Mouse (Mus musculus) kidney, adult 2 months (tissue): ENCODE measurements around the gene Cyp2t4. TPM values are rescaled to one million over a fixed set of nuclear protein-coding genes. Genes with fewer than 3 reads are reported as not detected.

Experiments used
- DNase-seq: peaks from one replicate; pipeline ENCODE4 v3.0.0; 2021
- H3K27ac ChIP-seq: fragments of 200-500 bp; 2 replicates; pipeline ENCODE4 v1.5.1; 2012; ENCODE audit warnings: low read depth, low read length, control low read depth, inconsistent platforms; ENCODE audit not compliant: insufficient read depth
- H3K27me3 ChIP-seq: fragments of 200-500 bp; replicated peaks from 2 replicates; pipeline ENCODE4 v1.6.1; 2012; ENCODE audit warnings: mild to moderate bottlenecking, moderate library complexity, low read length, inconsistent platforms; ENCODE audit not compliant: control insufficient read depth, insufficient read depth
- H3K36me3 ChIP-seq: fragments of 200-500 bp; 2 replicates; pipeline ENCODE4 v1.6.1; 2012; ENCODE audit warnings: mild to moderate bottlenecking, moderate library complexity, low read length, inconsistent platforms; ENCODE audit not compliant: control insufficient read depth, insufficient read depth
- H3K4me1 ChIP-seq: fragments of 200-500 bp; 2 replicates; pipeline ENCODE4 v1.6.1; 2011; ENCODE audit warnings: low read length; ENCODE audit not compliant: control insufficient read depth, insufficient read depth
- H3K4me3 ChIP-seq: fragments of 200-500 bp; 2 replicates; pipeline ENCODE4 v1.5.1; 2011; ENCODE audit warnings: mild to moderate bottlenecking, low read depth, low read length, control low read depth; ENCODE audit not compliant: insufficient read depth
- CTCF ChIP-seq: fragments of 200-500 bp; conservative IDR thresholded peaks from 2 replicates; pipeline ENCODE4 v1.5.1; 2011; ENCODE audit warnings: low read depth, mild to moderate bottlenecking, control low read depth, low read length, moderate library complexity, mixed read lengths; ENCODE audit not compliant: insufficient read depth, insufficient read length
- POLR2A ChIP-seq: fragments of 200-500 bp; IDR thresholded peaks from one replicate; pipeline ENCODE4 v1.6.1; 2011; ENCODE audit warnings: low read depth, low read length, control low read depth
- WGBS: fragments of 180-500 bp; shearing (Covaris S2); methylation state at CpG from one replicate; pipeline ENCODE4 v1.1.7; 2018; 5-methylcytosine and 5-hydroxymethylcytosine counted together
- polyA plus RNA-seq: library from polyadenylated mRNA; depleted of rRNA; stranded (reverse); fragments of >200 nt; gene quantifications from 2 replicates; pipeline ENCODE4 v1.2.3, GENCODE M21; 2012

Cyp2t4 gene
- polyA plus RNA-seq, 1 experiment = not detected

DNA sequence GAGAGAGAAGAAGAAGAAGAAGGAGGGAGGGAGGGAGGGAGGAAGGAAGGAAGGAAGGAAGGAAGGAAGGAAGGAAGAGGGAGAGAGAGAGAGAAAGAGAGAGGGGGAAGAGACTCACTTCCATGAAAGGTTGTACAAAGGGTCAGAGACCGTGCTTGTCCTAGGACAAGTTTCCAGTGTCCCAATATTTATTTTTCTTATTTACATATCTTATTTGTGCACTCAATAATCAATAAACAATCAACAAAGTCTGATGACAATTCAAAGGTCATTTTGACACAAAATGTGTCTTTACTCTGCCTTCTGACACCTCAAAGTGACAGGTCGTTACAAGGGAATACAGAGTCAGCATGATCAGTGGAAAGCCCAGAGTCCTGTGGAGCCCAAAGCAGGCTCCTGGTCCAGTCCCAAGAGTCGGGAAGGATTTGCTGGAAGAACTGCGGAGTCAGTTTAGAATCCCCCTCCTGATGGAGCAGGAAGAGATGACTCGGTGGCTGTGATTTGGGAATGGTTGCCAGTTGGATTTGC, 29.1 kb upstream of the Cyp2t4 start:
- TF ChIP-seq POLR2A (no peak), CTCF (no peak)
- Histone ChIP-seq H3K27ac (no peak overlapping the region), H3K4me1 (peaks cover 8% of the 10 kb centered on the region; the same call in 1 of the 2 replicates), H3K27me3 (no peaks in the 10 kb centered on the region), H3K4me3 (no peak overlapping the region), H3K36me3 (no peaks in the 10 kb centered on the region)
- 72% methylated on average over 5 of the region's 5 CpGs for WGBS
- DNase-seq = no peak

DNA sequence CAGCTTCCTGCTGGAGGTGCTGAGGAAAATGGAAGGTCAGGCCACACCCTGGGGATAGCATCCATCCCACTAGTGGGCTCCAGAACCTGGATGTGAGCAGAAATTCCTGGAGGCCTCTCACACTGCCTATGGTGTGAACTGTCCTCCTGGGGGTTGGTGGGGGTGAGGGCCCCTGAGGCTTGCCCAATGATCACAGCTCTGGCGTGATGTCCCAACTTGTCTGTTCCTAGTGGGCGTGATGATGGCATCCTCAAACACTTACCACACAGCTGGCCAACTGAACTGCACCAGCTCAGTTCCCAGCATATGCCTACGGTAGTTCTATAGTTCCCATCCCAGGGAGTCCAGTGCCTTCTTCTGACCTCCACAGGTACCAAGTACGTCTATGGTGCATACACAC, 28.5 kb upstream of the Cyp2t4 start:
- Histone ChIP-seq H3K4me1 (peaks cover 11% of the 10 kb centered on the region; the same call in 1 of the 2 replicates), H3K4me3 (no peak overlapping the region), H3K27me3 (no peaks in the 10 kb centered on the region), H3K36me3 (no peaks in the 10 kb centered on the region), H3K27ac (no peak overlapping the region)
- WGBS = 88% methylated on average over 4 of the region's 4 CpGs
- no peak for DNase-seq
- TF ChIP-seq POLR2A (no peak), CTCF (no peak)

DNA sequence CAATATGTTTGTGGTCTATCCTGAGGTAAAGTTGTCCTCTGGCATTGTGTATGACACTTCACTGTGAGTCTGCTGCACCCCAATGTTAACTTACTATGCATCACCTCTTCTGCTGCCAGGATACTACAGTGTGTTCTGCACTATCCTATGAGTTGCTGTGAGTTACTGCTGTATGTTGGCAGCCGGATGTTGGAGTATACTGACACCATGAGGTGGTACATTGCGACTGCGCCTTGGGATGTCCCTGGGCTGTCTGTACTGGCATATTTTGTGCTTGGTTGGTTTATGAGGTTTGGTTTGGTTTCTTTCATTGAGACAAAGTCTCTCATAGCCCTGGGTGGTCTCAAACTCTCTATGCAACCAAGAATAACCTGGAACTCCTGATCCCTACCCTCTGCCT, 25.4 kb upstream of the Cyp2t4 start:
- WGBS = 45% methylated on average over 3 of the region's 3 CpGs
- no peak overlapping the region for H3K27ac ChIP-seq
- H3K27me3 ChIP-seq = no peaks in the 10 kb centered on the region
- peak; percentile 82 for TF ChIP-seq CTCF
- no peak for TF ChIP-seq POLR2A
- no peak overlapping the region for H3K4me3 ChIP-seq
- peak; percentile 62 for DNase-seq
- H3K36me3 ChIP-seq = no peaks in the 10 kb centered on the region
- peaks cover 11% of the 10 kb centered on the region; the same call in 1 of the 2 replicates for H3K4me1 ChIP-seq

- Histone ChIP-seq H3K4me3 (no peak overlapping the region), H3K27me3 (no peaks in the 10 kb centered on the region), H3K36me3 (no peaks in the 10 kb centered on the region), H3K27ac (no peak overlapping the region), H3K4me1 (peaks cover 11% of the 10 kb centered on the region; the same call in 1 of the 2 replicates)
- TF ChIP-seq CTCF (no peak), POLR2A (no peak)
- 66% methylated on average over 13 of the region's 13 CpGs for WGBS
- DNase-seq = peak; percentile 62
Measured at GRCm38 (mm10) chr7:27128946-27129345, 24.6 kb upstream of the Cyp2t4 start.

DNA sequence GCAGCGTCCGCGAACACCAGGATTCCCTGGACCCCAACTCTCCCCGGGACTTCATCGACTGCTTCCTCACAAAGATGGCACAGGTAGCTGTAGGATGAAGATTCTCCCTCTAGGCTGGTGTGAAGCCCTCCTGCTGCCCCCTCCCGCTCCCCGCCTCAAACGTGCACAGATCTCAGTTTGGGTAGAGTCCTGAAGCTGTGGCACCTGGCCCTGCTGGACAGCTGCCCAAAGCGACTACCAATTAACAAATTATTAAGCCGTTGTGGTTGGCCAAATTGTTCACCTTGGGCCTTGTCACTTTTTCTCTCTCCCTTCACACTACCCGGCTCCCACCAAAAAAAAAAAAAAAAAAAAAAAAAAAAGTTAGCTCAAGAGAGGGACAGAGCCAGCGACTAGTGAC, 23.7 kb upstream of the Cyp2t4 start:
- peak overlapping the region; percentile 49; the same call in 1 of the 2 replicates for H3K27ac ChIP-seq
- peaks cover 11% of the 10 kb centered on the region; the same call in 1 of the 2 replicates for H3K4me1 ChIP-seq
- TF ChIP-seq CTCF (no peak), POLR2A (no peak)

DNA sequence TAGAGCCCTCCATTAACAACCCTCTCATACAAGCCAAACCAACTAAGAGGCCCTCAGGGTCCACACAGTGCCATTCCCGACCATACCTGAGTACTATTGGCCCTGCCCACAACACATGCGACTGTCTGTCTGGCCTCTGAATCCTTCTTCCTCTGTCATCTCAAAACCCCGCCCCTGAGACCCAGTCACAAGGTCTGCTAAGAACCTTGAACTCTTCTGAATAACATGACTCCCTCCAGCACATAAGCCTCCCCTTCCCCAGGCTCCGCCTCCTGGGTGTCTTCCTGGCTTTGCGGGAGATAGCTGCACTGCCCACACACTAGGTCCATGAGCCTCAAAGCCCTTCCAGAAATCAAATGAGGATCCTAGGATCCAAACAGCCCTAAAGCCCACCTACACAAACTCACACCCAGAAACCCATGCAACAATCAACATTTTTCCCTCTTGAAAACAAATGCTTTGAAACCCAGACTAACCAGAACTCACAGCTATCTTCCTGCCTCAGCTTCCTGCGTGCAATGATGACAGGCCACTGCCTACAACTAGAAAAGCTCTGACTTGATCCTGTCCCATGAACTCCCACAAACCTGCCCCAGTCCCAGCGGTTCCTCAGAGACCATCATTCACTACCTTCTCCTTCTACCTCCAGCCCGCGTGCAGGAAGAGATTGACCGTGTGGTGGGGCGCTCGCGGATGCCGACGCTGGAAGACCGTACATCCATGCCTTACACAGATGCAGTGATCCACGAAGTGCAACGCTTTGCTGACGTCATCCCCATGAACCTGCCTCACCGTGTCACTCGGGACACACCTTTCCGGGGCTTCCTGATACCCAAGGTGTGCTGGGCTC, 22.8 kb upstream of the Cyp2t4 start:
- DNase-seq = peak; percentile 77
- 81% methylated on average over 22 of the region's 22 CpGs for WGBS
- no peaks in the 10 kb centered on the region for H3K27me3 ChIP-seq
- TF ChIP-seq POLR2A = no peak
- TF ChIP-seq CTCF = no peak
- H3K27ac ChIP-seq = peak overlapping the region; percentile 49
- peaks cover 11% of the 10 kb centered on the region; the same call in 1 of the 2 replicates for H3K4me1 ChIP-seq
- H3K36me3 ChIP-seq = no peaks in the 10 kb centered on the region
- peak overlapping the region; percentile 51 for H3K4me3 ChIP-seq

More for the DNA sequence above, 23.7 kb upstream of the Cyp2t4 start:
- peak; percentile 74 for DNase-seq
- Histone ChIP-seq H3K27me3 (no peaks in the 10 kb centered on the region), H3K36me3 (no peaks in the 10 kb centered on the region), H3K4me3 (peak overlapping the region; percentile 51)
- 64% methylated on average over 12 of the region's 12 CpGs for WGBS

DNA sequence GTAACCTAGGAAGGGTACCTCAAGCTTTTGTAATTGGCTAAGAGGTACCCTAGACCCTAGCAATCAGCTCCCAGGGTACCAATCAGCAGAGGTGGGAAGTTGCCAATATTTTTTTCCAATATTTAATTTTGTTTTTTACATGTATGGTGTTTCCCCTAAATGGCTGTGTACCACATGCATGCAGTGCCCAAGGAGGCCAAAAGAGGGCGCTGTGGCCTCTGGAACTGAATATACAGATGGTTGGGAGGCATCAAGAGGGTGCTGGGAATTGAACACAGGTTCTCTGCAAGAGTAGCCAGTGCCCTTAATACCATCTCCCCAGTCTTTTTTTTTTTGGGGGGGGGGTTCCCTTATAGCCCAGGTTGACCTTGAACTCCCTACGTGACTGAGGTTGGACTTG, 22.1 kb upstream of the Cyp2t4 start:
- H3K27ac ChIP-seq = no peak overlapping the region
- no peak for TF ChIP-seq POLR2A
- peak; percentile 30; the same call in 1 of the 2 replicates for TF ChIP-seq CTCF
- H3K4me1 ChIP-seq = peaks cover 11% of the 10 kb centered on the region; the same call in 1 of the 2 replicates
- 66% methylated on average over 2 of the region's 2 CpGs for WGBS
- DNase-seq = no peak
- no peaks in the 10 kb centered on the region for H3K27me3 ChIP-seq
- no peaks in the 10 kb centered on the region for H3K36me3 ChIP-seq
- no peak overlapping the region for H3K4me3 ChIP-seq
